Mouse (Mus musculus) lung, adult 10 weeks (tissue): ENCODE measurements around the gene Olfr99. TPM values are rescaled to one million over a fixed set of nuclear protein-coding genes. Genes with fewer than 3 reads are reported as not detected.

Source experiments
- polyA plus RNA-seq: library from polyadenylated mRNA; stranded (reverse); fragments of 350-450 nt; fragmentation: Illumina TruSeq; extraction: RNeasy Lipid Tissue Mini Kit (QIAGEN cat#74804); gene quantifications from one replicate; pipeline ENCODE4 v1.2.3, GENCODE M21; 2014; ENCODE audit warnings: low read depth, low replicate concordance; ENCODE audit not compliant: insufficient read depth

The Olfr99 gene
- not detected for polyA plus RNA-seq

DNA sequence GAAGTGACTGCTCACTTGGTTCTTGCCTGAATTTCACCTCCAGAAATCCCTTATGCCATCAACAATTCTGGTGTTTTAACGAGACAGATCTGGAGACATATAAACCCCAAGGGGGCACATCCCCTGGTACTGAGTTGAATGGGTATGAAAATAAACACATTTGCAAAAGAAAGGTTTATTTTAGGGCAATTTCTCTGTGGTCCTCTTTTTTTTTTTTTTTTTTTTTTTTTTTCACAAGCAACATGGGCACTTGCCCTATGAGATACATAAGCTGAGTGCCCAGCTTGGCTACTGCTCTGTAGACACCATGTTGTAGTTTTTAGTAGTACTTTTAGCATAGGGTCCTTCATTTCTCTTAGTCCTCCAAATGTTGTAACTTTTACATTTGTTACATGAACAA, at the start of gene Olfr99:
Olfr99 (minus strand) TSS at position 101 of the 400 bp plus-strand sequence.

DNA sequence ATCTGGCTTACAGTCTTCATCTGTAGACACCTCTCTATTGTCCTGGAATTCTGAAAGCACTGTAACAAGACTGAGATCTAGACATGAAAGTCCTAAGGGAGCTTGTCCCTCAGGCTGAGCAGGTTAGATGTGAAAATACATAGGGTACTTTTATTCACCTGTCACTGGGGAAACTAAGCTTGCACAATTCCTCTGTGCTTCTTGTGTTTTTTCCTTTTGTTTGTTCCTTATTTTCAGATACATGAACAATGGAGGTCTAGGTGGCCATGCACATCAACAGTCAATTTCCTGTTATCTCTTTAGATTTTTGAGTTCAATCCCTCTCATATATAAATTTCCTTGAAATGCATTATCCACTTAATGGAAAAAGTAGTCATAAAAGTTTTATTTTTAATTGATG, 33.7 kb upstream of the Olfr99 start, which contains the start of gene Olfr102:
Olfr102 (minus strand) TSS at position 101 of the 400 bp plus-strand sequence.

DNA sequence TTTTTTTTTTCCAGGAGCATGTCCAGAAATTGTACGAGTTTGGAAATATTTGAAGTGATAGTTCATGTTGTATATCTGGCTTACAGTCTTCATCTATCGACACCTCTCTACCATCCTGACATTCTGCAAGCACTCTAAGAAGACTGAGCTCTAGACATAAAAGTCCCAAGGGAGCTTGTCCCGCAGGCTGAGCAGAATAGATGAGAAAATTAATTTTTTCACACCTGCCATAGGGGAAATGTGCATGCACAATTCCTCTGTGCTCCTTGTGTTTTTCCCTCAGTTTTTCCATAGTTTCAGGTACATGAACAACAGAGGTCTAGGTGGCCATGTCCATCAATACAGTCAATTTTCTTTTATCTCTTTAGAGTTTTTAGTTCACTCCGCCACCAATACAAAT, 21.0 kb upstream of the Olfr99 start, which contains the start of gene Olfr101:
Olfr101 (minus strand) TSS at position 101 of the 400 bp plus-strand sequence.

DNA sequence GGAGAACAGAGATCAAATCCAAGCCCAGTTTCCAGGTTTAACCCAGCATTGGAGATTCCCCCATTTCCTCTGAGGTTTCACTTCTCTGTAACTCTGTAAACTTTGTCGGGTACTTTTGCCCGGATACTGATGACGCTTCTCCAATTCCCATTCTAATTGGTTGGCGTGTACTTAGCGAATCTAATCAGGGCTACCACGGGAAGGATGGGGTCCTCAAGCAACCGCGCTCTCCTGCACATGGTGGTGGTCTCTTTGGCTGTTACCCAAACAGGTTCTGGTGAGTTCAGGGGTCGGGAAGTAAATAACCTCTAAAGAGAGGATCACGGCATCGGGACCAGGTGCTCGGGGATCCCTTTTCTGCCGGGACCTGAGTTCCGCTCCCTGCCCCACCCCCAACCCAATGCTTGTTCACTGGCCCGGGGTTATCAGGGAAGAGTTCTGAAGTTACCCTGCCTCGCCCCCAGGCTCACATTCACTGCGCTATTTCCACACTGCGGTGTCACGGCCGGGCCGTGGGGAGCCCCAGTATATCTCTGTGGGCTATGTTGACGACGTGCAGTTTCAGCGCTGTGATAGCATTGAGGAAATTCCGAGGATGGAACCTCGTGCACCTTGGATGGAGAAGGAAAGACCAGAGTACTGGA, 13.1 kb downstream of the Olfr99 start, which contains the start of gene H2-M3:
H2-M3 (plus strand) TSS at position 163 of the 644 bp plus-strand sequence.

DNA sequence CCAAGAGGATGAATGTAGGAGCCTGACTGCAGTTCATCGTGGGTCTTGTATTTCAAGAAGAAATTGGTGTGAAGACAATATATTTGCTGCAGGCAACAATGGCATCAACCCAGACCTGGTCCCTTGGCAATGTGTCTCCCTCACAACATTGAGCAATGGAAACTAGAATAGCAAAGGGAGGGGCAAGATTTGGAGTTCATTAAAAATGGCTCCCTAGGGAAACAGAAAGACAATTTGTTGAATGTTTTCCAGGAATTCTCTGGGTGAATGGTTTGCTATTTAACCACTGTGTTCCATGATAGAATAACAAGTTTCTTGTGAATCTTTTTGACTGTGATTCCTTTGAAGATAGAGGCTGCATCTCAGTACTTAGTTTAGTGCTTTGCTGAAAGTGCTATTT, 19.6 kb downstream of the Olfr99 start, which contains the start of gene Olfr98:
Olfr98 (minus strand) TSS at position 124 of the 400 bp plus-strand sequence.

DNA sequence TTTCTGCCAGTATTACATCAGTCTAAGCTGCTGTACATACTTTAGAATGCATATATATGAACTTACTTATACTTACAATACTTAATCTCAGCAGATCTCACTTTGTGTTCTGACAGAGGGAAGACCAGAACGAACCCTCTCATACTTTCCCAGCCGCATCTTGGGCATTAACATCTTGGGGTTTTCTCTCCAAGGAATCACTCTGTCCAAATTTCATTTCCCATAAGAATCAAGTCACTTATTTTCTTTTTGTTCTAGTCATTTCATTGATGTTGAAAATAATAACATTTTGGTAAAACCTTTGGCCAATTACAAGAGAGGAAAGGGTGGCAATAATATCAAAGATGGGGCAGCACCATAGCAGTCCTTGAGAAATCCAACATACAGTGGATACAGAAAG, 46.0 kb downstream of the Olfr99 start, which contains the start of gene Olfr97:
Olfr97 (minus strand) TSS at position 101 of the 400 bp plus-strand sequence.

Other genes with a start within 250 kb of the Olfr99 start
- 13.0 TPM for gene Gabbr1, start 237.5 kb downstream of the Olfr99 start, polyA plus RNA-seq
- gene Olfr90, start 195.0 kb downstream of the Olfr99 start, polyA plus RNA-seq: not detected
- gene Olfr91, start 185.2 kb downstream of the Olfr99 start, polyA plus RNA-seq: not detected
- not detected for gene Olfr92, start 163.4 kb downstream of the Olfr99 start, polyA plus RNA-seq
- gene Olfr93, start 122.0 kb downstream of the Olfr99 start, polyA plus RNA-seq: not detected
- 0.45 TPM for gene Ubd, start 89.6 kb downstream of the Olfr99 start, polyA plus RNA-seq
- not detected for gene Olfr94, start 82.5 kb downstream of the Olfr99 start, polyA plus RNA-seq
- gene Olfr95, start 70.3 kb downstream of the Olfr99 start, polyA plus RNA-seq: not detected
- not detected for gene Olfr96, start 63.3 kb downstream of the Olfr99 start, polyA plus RNA-seq
- gene Olfr97, start 46.1 kb downstream of the Olfr99 start, polyA plus RNA-seq: not detected
- gene Olfr98, start 19.7 kb downstream of the Olfr99 start, polyA plus RNA-seq: not detected
- gene H2-M3, start 13.2 kb downstream of the Olfr99 start, polyA plus RNA-seq: 21.8 TPM
- not detected for gene Olfr101, start 20.9 kb upstream of the Olfr99 start, polyA plus RNA-seq
- not detected for gene Olfr102, start 33.6 kb upstream of the Olfr99 start, polyA plus RNA-seq
- gene Olfr103, start 56.2 kb upstream of the Olfr99 start, polyA plus RNA-seq: not detected
- not detected for gene Olfr104-ps, start 76.1 kb upstream of the Olfr99 start, polyA plus RNA-seq
- gene Olfr105-ps, start 95.6 kb upstream of the Olfr99 start, polyA plus RNA-seq: not detected
- not detected for gene Olfr106-ps, start 106.9 kb upstream of the Olfr99 start, polyA plus RNA-seq
- not detected for gene Olfr107, start 115.8 kb upstream of the Olfr99 start, polyA plus RNA-seq
- not detected for gene Olfr108, start 162.0 kb upstream of the Olfr99 start, polyA plus RNA-seq
- gene Olfr109, start 175.5 kb upstream of the Olfr99 start, polyA plus RNA-seq: not detected
- gene H2-M2, start 200.1 kb upstream of the Olfr99 start, polyA plus RNA-seq: 0.43 TPM
- gene Olfr110, start 209.0 kb upstream of the Olfr99 start, polyA plus RNA-seq: not detected
- gene Olfr111, start 224.6 kb upstream of the Olfr99 start, polyA plus RNA-seq: not detected